Mouse (Mus musculus) CD4-positive, CD25-positive, alpha-beta regulatory T cell (primary cell): ENCODE measurements around the gene Sde2. TPM values are rescaled to one million over a fixed set of nuclear protein-coding genes. Genes with fewer than 3 reads are reported as not detected.

ENCODE experiments used
- polyA plus RNA-seq: library from polyadenylated mRNA; unstranded; fragments of 100-300 nt; shearing (Covaris generic); gene quantifications from one replicate; pipeline ENCODE4 v1.2.1, GENCODE M21; 2017

Sde2 gene
- polyA plus RNA-seq = 45.5 TPM

GRCm38 (mm10) chr1:180850316-180851270 lies at the start of gene Sde2:
Sde2 (plus strand) TSS chr1:180851127.

GRCm38 (mm10) chr1:180813885-180814740 lies 36.8 kb upstream of the Sde2 start, which contains the start of gene H3f3a:
H3f3a (minus strand) TSS chr1:180813943.

GRCm38 (mm10) chr1:180892808-180893207 lies 41.9 kb downstream of the Sde2 start, which contains the start of gene Lefty2:
Lefty2 (plus strand) TSS chr1:180893108.

GRCm38 (mm10) chr1:180904039-180904814 lies 53.3 kb downstream of the Sde2 start, which contains the start of gene Pycr2:
Pycr2 (plus strand) TSS chr1:180904293.

Other genes with a start within 250 kb of the Sde2 start
- gene Lin9, start 210.0 kb upstream of the Sde2 start, polyA plus RNA-seq = 21.7 TPM
- 0.13 TPM for gene Mixl1, start 154.1 kb upstream of the Sde2 start, polyA plus RNA-seq
- 48.7 TPM for gene Acbd3, start 125.1 kb upstream of the Sde2 start, polyA plus RNA-seq
- gene H3f3a, start 37.2 kb upstream of the Sde2 start, polyA plus RNA-seq = 1,306 TPM
- not detected for gene Lefty2, start 42.0 kb downstream of the Sde2 start, polyA plus RNA-seq
- 94.9 TPM for gene Pycr2, start 53.2 kb downstream of the Sde2 start, polyA plus RNA-seq
- gene Lefty1, start 83.9 kb downstream of the Sde2 start, polyA plus RNA-seq = 0.29 TPM
- 45.8 TPM for gene Tmem63a, start 91.2 kb downstream of the Sde2 start, polyA plus RNA-seq
- gene Ephx1, start 169.8 kb downstream of the Sde2 start, polyA plus RNA-seq = 347 TPM
- not detected for gene 9130409I23Rik, start 200.1 kb downstream of the Sde2 start, polyA plus RNA-seq